Mouse (Mus musculus): ENCODE results near the gene Col15a1.

GRCm38 (mm10) chr4:47311929-47312328, 104.0 kb downstream of the Col15a1 start:
- TF ChIP-seq CTCF (conservative IDR thresholded peaks at IDR 0.05; ENCODE audit: insufficient read depth, insufficient read length, low read depth, low read length): no peak
- TF ChIP-seq POLR2A (IDR thresholded peaks at IDR 0.05; ENCODE audit: low read depth, low read length): no peak

Measured in kidney, adult 2 months (tissue).